8 mouse cellular contexts compared by ENCODE assay signal in the genomic region with DNA sequence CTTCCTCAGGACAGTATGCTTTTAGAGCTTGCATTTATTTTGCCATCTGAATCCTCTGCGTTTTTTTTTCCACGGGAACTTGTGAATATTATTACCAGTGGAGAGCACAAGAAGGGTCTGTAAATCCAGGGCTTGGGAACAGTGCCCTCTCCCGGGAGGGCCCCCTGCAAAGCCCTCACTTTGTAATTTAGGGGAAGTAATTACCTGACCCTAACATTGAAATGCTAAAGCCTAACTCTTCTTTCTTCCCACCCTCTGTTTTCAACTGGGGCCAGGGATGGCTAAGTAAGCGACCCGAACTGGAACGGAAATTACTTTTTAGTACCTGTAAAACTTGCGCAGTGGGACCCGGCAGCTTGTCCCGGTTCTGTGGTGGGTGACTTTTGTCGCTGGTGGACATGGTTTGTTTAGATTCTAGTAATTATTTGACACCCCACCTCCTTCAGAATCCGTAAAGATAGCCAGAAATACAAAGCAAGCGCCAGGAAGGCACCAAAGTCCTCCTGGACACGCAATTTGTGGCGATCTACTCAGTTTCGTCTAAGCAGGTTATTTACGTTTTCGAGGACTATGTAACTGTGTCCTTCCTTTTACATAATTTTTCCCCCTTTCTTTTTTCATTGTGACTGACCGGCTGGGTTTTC. TPM values are rescaled to one million over a fixed set of nuclear protein-coding genes. Genes with fewer than 3 reads are reported as not detected.
DNase-seq lines count a peak whose midpoint lies in the region; ATAC-seq lines count a peak whose summit lies in the region.

No protein-coding gene starts in this region.

- peak overlapping the region; percentile 61 for H3K4me3 ChIP-seq in heart, embryonic 12.5 days
- peak overlapping the region; percentile 39 for H3K4me3 ChIP-seq in hindbrain, embryonic 16.5 days (ENCODE audit: low read length)
- peak overlapping the region; percentile 35 for H3K4me3 ChIP-seq in midbrain, embryonic 16.5 days (ENCODE audit: low read depth, low read length)

- H3K9me3 ChIP-seq in heart, embryonic 12.5 days (replicated peaks), result no peaks in the 10 kb centered on the region
- no peaks in the 10 kb centered on the region for H3K9me3 ChIP-seq in hindbrain, embryonic 16.5 days (ENCODE audit: control insufficient read depth, low read length)
- no peaks in the 10 kb centered on the region for H3K9me3 ChIP-seq in midbrain, embryonic 16.5 days (replicated peaks; ENCODE audit: control insufficient read depth, low read length, poor library complexity, severe bottlenecking)

- H3K4me2 ChIP-seq in heart, embryonic 12.5 days, result peak overlapping the region; percentile 99
- peak overlapping the region; percentile 61 for H3K4me2 ChIP-seq in hindbrain, embryonic 16.5 days (ENCODE audit: low read length)
- peak overlapping the region; percentile 66 for H3K4me2 ChIP-seq in midbrain, embryonic 16.5 days (ENCODE audit: low read length)

- ATAC-seq in heart, embryonic 12.5 days (ENCODE audit: insufficient number of reproducible peaks, low FRiP score), result no peak
- no peak for ATAC-seq in hindbrain, embryonic 16.5 days
- ATAC-seq in midbrain, embryonic 16.5 days, result no peak

- no peak for DNase-seq in heart, postnatal 4 days
- peak; percentile 51 for DNase-seq in embryo, embryonic 9.5 days (ENCODE audit: extremely low spot score)
- no peak for DNase-seq in layer of hippocampus, postnatal 10 days (ENCODE audit: low spot score in 2 of 2)
- DNase-seq in urinary bladder, postnatal 25 days (ENCODE audit: low spot score), result no peak
- DNase-seq in urinary bladder, postnatal 36 days (ENCODE audit: low spot score in 2 of 2), result no peak

- peaks cover 11% of the 10 kb centered on the region for H3K4me1 ChIP-seq in heart, embryonic 12.5 days (replicated peaks)
- H3K4me1 ChIP-seq in hindbrain, embryonic 16.5 days (ENCODE audit: control insufficient read depth, insufficient read depth, low read depth, low read length), result peaks cover 10% of the 10 kb centered on the region
- H3K4me1 ChIP-seq in midbrain, embryonic 16.5 days (ENCODE audit: control insufficient read depth, insufficient read depth, low read length), result peaks cover 9% of the 10 kb centered on the region

- 2% methylated on average over 18 of the region's 18 CpGs for WGBS in heart, embryonic 12.5 days
- WGBS in hindbrain, embryonic 16.5 days, result 3% methylated on average over 18 of the region's 18 CpGs
- 4% methylated on average over 18 of the region's 18 CpGs for WGBS in midbrain, embryonic 16.5 days

- H3K36me3 ChIP-seq in heart, embryonic 12.5 days, result no peaks in the 10 kb centered on the region
- no peaks in the 10 kb centered on the region for H3K36me3 ChIP-seq in hindbrain, embryonic 16.5 days (ENCODE audit: control insufficient read depth, insufficient read depth, low read length)
- no peaks in the 10 kb centered on the region for H3K36me3 ChIP-seq in midbrain, embryonic 16.5 days (ENCODE audit: control insufficient read depth, insufficient read depth, low read length)

- 0 out of 2 replicates have a peak overlapping the region, but pooled peaks have one; percentile 69 for H3K9ac ChIP-seq in heart, embryonic 12.5 days
- peak overlapping the region; percentile 60 for H3K9ac ChIP-seq in hindbrain, embryonic 16.5 days (ENCODE audit: low read depth, low read length)
- peak overlapping the region; percentile 46; the same call in 1 of the 2 replicates for H3K9ac ChIP-seq in midbrain, embryonic 16.5 days (ENCODE audit: low read depth, low read length)

- no peak overlapping the region for H3K27ac ChIP-seq in heart, embryonic 12.5 days (ENCODE audit: poor library complexity, severe bottlenecking)
- peak overlapping the region; percentile 71 for H3K27ac ChIP-seq in hindbrain, embryonic 16.5 days (ENCODE audit: low read depth, low read length)
- peak overlapping the region; percentile 61; the same call in 1 of the 2 replicates for H3K27ac ChIP-seq in midbrain, embryonic 16.5 days (ENCODE audit: low read length)

- H3K27me3 ChIP-seq in heart, embryonic 12.5 days (replicated peaks), result peaks cover 71% of the 10 kb centered on the region
- peaks cover 33% of the 10 kb centered on the region for H3K27me3 ChIP-seq in hindbrain, embryonic 16.5 days (replicated peaks; ENCODE audit: control insufficient read depth, insufficient read depth, low read length)
- peaks cover 66% of the 10 kb centered on the region for H3K27me3 ChIP-seq in midbrain, embryonic 16.5 days (ENCODE audit: control insufficient read depth, insufficient read depth, low read depth, low read length)

RNA-seq across cellular contexts. Expression of gene Gm5089, which starts 44.9 kb away (rescaled TPM):
- not detected in 2 replicates for polyA plus RNA-seq in heart, embryonic 12.5 days (2016; fragmentation: Nextera tagmentation; extraction: Ambion mirVana)
- total RNA-seq in heart, postnatal 4 days (2021), result not detected
- 1.8 and 2.1 TPM in 2 replicates for polyA plus RNA-seq in hindbrain, embryonic 16.5 days (2015; fragmentation: Nextera tagmentation; extraction: Ambion mirVana)
- 0.82 and 1.4 TPM in 2 replicates for polyA plus RNA-seq in midbrain, embryonic 16.5 days (2015; fragmentation: Nextera tagmentation; extraction: Ambion mirVana)
- total RNA-seq in layer of hippocampus, postnatal 10 days (2021), result under 1 TPM; 0.23 to 0.38 TPM

RNA-seq across cellular contexts. Expression of gene Zic5, which starts 59.5 kb away (rescaled TPM):
- polyA plus RNA-seq in heart, embryonic 12.5 days (2016; fragmentation: Nextera tagmentation; extraction: Ambion mirVana), result 0.04 TPM in 1 of 2 replicates, not detected in the other
- not detected for total RNA-seq in heart, postnatal 4 days (2021)
- polyA plus RNA-seq in hindbrain, embryonic 16.5 days (2015; fragmentation: Nextera tagmentation; extraction: Ambion mirVana), result 14.9 and 15.2 TPM in 2 replicates
- polyA plus RNA-seq in midbrain, embryonic 16.5 days (2015; fragmentation: Nextera tagmentation; extraction: Ambion mirVana), result 9.5 and 29.0 TPM in 2 replicates
- total RNA-seq in layer of hippocampus, postnatal 10 days (2021), result 1 to 10 TPM; 4.3 to 5.4 TPM

Comparison
In these comparisons a context has a peak if more than half of its experiments do, and no peak if none do; other contexts are left out.
1. RNA of gene Zic5, which starts 59.5 kb away (polyA plus RNA-seq): 14.9 to 15.2 TPM in hindbrain, embryonic 16.5 days and 9.5 to 29.0 TPM in midbrain, embryonic 16.5 days; 0.04 TPM in heart, embryonic 12.5 days; every median in the first group is over 10 times any median in the second.
2. Peak in every context shown above with its lines, with median percentiles within 50 percentile points of each other: H3K4me2 ChIP-seq, H3K4me3 ChIP-seq and H3K9ac ChIP-seq.